Mouse (Mus musculus) lung, embryonic 14.5 days (tissue): Measurements from ENCODE around the gene Sec61a1. TPM values are rescaled to one million over a fixed set of nuclear protein-coding genes. Genes with fewer than 3 reads are reported as not detected.
A peak's percentile ranks its signal among the peaks of the same experiment; 100 is the strongest.

Experiments used
- ATAC-seq: fragments of 200-750 bp; cut with Nextera tagmentation; 2 replicates; pipeline ENCODE4 v1.8.0; 2017; ENCODE audit warnings: mild to moderate bottlenecking, moderate TSS enrichment, moderate library complexity; ENCODE audit not compliant: insufficient read depth
- DNase-seq: peaks from one replicate; pipeline ENCODE4 v3.0.0-alpha.2; 2015
- H3K27ac ChIP-seq: fragments of 300-500 bp; sonication (generic); 2 replicates; pipeline ENCODE4 v1.5.1; 2014; ENCODE audit warnings: low read depth, mild to moderate bottlenecking, moderate library complexity
- H3K27me3 ChIP-seq: fragments of 300-500 bp; sonication (generic); 2 replicates; pipeline ENCODE4 v1.6.1; 2014; ENCODE audit warnings: low read length, control low read depth; ENCODE audit not compliant: insufficient read depth
- H3K36me3 ChIP-seq: fragments of 300-500 bp; sonication (generic); 2 replicates; pipeline ENCODE4 v1.6.1; 2014; ENCODE audit warnings: control low read depth; ENCODE audit not compliant: insufficient read depth
- H3K4me1 ChIP-seq: fragments of 300-500 bp; sonication (generic); 2 replicates; pipeline ENCODE4 v1.6.1; 2014; ENCODE audit warnings: antibody characterized with exemption, control low read depth; ENCODE audit not compliant: insufficient read depth
- H3K4me2 ChIP-seq: fragments of 300-500 bp; sonication (generic); 2 replicates; pipeline ENCODE4 v1.6.1; 2014; ENCODE audit warnings: mild to moderate bottlenecking
- H3K4me3 ChIP-seq: fragments of 300-500 bp; sonication (generic); 2 replicates; pipeline ENCODE4 v1.5.1; 2014; ENCODE audit warnings: low read depth, low read length
- H3K9ac ChIP-seq: fragments of 300-500 bp; sonication (generic); 2 replicates; pipeline ENCODE4 v1.6.1; 2014
- H3K9me3 ChIP-seq: fragments of 300-500 bp; sonication (generic); 2 replicates; pipeline ENCODE4 v1.6.1; 2016; ENCODE audit warnings: low read depth, low read length, control low read depth
- CTCF ChIP-seq: IDR thresholded peaks from 2 replicates; pipeline ENCODE4 v1.5.1; 2016; ENCODE audit warnings: antibody characterized with exemption, low read depth
- WGBS: fragments of 180-500 bp; shearing (Covaris S2); extraction: QIAGEN DNeasy Blood & Tissue Kit; methylation state at CpG from one replicate; pipeline ENCODE4 v1.1.7; 2014; 5-methylcytosine and 5-hydroxymethylcytosine counted together
- polyA plus RNA-seq: library from polyadenylated mRNA; unstranded; fragments of >200 nt; fragmentation: Nextera tagmentation; extraction: Ambion mirVana; gene quantifications from 2 replicates; pipeline ENCODE4 v1.2.1, GENCODE M21; 2014

Gene Sec61a1
- polyA plus RNA-seq, 1 experiment from 2014 or later = 249 TPM

DNA sequence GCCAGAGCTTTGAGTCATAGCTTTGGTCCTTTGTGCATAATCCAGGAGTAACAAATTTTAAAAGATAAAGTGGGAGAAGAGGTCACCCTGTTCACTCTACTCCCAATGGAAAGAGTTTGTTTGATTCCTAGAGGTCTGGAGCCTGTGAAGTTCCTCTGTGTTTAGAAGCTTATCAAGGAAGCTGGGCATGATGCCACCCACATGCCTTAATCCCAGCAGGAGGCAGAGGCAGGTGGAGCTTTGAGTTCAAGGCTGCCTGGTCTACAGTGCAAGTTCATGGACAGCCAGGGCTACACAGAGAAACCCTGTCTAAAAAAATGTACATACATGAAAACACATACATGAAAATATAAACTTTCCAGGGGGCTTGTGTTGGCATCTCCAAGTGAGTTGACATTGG is 34.8 kb downstream of the Sec61a1 start:
- Histone ChIP-seq H3K27ac (no peak overlapping the region), H3K27me3 (no peaks in the 10 kb centered on the region), H3K4me3 (no peak overlapping the region), H3K4me2 (no peak overlapping the region), H3K9me3 (no peaks in the 10 kb centered on the region), H3K36me3 (peaks cover 94% of the 10 kb centered on the region), H3K4me1 (no peaks in the 10 kb centered on the region), H3K9ac (no peak overlapping the region)
- no peak for TF ChIP-seq CTCF
- no peak for ATAC-seq
- DNase-seq = no peak

DNA sequence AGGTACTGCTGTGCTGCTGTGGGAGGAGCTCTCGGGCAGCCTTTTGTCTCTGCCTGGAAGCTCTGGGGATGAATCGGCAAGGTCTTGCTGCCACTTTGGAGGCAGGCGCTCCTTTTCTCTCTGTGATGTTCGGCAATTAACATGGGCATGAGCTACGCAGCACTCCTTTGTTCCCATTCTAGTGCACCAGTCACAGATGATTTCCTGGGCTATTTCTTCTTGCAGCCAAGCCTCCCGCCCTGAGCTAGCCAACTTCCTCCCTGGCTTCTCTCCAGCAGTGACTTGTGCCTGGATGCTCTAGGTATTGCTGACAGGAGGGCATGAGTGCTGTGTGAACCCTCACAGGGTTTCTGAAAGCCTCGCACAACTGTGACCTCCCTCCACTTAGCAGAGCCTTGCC is 35.6 kb downstream of the Sec61a1 start:
- Histone ChIP-seq H3K27me3 (no peaks in the 10 kb centered on the region), H3K4me3 (no peak overlapping the region), H3K27ac (no peak overlapping the region), H3K4me1 (no peaks in the 10 kb centered on the region), H3K4me2 (no peak overlapping the region), H3K9ac (no peak overlapping the region), H3K9me3 (no peaks in the 10 kb centered on the region), H3K36me3 (peaks cover 96% of the 10 kb centered on the region)
- peak; percentile 31 for DNase-seq
- TF ChIP-seq CTCF = no peak
- no peak for ATAC-seq
- WGBS = 73% methylated on average over 7 of the region's 7 CpGs

DNA sequence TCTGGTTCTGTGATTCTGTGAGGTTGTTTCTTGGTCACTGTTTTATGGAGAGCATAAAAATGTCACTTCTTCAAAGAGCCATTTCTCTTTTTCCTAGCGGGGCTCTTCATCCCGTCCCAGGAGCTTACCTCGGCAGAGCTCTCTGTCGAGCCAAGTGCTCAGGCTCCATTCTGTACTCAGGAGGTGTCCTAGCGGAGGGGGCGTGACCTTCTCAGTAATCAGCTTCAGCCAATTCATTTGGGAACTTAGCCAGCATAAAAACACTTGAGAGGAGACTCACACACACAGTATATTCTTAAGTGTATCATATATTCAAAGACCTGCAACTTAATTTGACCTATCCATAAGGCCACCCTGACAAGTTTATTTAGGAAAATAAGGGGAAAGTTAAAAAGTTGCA is 38.3 kb downstream of the Sec61a1 start:
- Histone ChIP-seq H3K4me1 (no peaks in the 10 kb centered on the region), H3K27me3 (no peaks in the 10 kb centered on the region), H3K36me3 (peaks cover 95% of the 10 kb centered on the region), H3K4me2 (no peak overlapping the region), H3K4me3 (no peak overlapping the region), H3K9ac (no peak overlapping the region), H3K9me3 (no peaks in the 10 kb centered on the region), H3K27ac (no peak overlapping the region)
- TF ChIP-seq CTCF = no peak
- ATAC-seq = no peak
- WGBS = 60% methylated on average over 6 of the region's 6 CpGs
- DNase-seq = no peak

DNA sequence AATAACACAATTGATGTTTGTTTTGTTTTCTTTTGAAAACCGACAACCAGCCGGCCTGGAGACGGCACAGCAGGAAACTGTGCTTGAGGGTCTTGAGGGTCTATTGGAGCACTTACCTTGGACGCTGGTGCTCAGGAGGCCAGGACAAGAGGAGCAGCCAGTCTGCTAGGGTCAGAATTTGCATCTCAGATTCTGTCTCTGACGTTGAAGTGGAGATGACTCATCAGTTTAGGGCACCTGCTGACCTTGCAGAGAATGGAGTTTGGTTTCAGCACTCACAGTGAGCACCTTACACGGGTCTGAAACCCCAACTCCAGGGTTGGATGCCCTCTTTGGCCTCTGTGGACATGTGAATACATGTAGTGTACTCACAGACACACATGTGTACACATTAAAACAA is 48.8 kb downstream of the Sec61a1 start:
- H3K4me2 ChIP-seq = no peak overlapping the region
- no peaks in the 10 kb centered on the region for H3K27me3 ChIP-seq
- ATAC-seq = no peak

DNA sequence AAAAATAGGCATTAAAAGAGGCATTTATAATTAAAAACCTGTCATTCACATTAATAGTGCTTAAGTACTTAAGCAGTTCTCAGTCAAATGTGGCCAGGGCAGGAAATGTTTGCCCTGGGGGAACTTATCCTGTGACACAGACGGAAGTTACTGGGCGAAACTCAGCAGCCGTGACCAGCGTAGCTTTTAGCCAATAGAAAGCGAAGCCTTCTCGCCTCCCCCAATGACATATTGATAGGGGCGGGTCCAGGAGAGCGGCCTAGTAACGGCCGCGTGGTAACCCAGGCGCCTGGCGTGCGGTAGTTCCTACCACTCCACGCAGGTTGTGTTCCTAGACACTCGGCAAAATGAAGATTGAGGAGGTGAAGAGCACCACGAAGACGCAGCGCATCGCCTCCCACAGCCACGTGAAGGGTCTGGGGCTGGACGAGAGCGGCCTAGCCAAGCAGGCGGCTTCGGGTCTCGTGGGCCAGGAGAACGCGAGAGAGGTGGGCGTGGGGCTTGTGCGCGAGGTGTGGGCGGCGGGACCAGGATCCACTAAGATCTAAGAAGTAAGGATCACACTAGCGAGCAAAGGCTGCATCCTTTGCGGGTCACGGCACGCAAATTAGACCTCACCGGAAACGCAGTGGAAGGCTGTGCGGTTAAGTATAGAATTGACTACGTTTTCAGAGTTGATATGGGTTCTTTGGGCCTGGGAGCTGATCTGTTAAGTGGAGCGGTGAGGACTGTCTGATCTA is 53.4 kb downstream of the Sec61a1 start, which contains the start of gene Ruvbl1:
Ruvbl1 (plus strand) TSS at position 229 of the 740 bp plus-strand sequence.
- WGBS = under 1% methylated on average over 37 of the region's 42 CpGs
- peak within 1 kb of the TSS; percentile 80 for H3K4me3 ChIP-seq
- peak; percentile 99 for ATAC-seq
- H3K4me1 ChIP-seq = no peaks in the 10 kb centered on the region
- no peaks in the 10 kb centered on the region for H3K9me3 ChIP-seq
- H3K27me3 ChIP-seq = no peaks in the 10 kb centered on the region
- peak within 1 kb of the TSS; percentile 72 for H3K9ac ChIP-seq
- no peak within 1 kb of the TSS for H3K27ac ChIP-seq
- DNase-seq = peak; percentile 99
- H3K4me2 ChIP-seq = peak within 1 kb of the TSS; percentile 75
- TF ChIP-seq CTCF = no peak
- H3K36me3 ChIP-seq = peaks cover 20% of the 10 kb centered on the region

More for the DNA sequence above, 48.8 kb downstream of the Sec61a1 start:
- WGBS = 61% methylated on average over 6 of the region's 6 CpGs
- Histone ChIP-seq H3K9ac (no peak overlapping the region), H3K4me1 (no peaks in the 10 kb centered on the region), H3K4me3 (no peak overlapping the region), H3K36me3 (peaks cover 61% of the 10 kb centered on the region), H3K27ac (no peak overlapping the region), H3K9me3 (no peaks in the 10 kb centered on the region)
- DNase-seq = no peak
- no peak for TF ChIP-seq CTCF

DNA sequence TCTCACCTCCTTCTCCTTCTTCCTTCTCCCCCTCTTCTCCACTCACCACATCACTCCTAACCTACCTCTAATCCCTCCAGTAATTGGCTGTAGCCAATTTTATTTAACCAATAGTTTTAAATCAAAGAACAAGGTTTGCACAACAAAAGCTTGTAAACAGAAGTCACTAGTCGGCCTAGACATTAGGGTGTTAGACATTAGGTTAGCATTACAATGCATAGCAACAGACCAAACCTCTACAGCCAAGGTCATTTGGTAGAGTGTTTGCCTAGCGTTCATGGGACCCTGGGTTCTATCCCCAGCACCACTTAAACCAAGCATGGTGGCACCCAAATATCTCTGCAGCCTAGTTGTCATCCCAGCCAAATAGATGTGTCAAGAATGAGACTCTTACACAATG is 64.2 kb downstream of the Sec61a1 start:
- Histone ChIP-seq H3K9me3 (no peaks in the 10 kb centered on the region), H3K4me3 (no peak overlapping the region), H3K4me2 (no peak overlapping the region), H3K27me3 (no peaks in the 10 kb centered on the region), H3K36me3 (no peaks in the 10 kb centered on the region), H3K27ac (no peak overlapping the region), H3K4me1 (no peaks in the 10 kb centered on the region), H3K9ac (no peak overlapping the region)
- no peak for DNase-seq
- no peak for ATAC-seq
- WGBS = 62% methylated on average over 2 of the region's 2 CpGs
- no peak for TF ChIP-seq CTCF

Other genes with a start within 250 kb of the Sec61a1 start
- 44.6 and 48.2 TPM in 2 replicates for gene Eefsec, start 72.4 kb downstream of the Sec61a1 start, polyA plus RNA-seq
- 153 and 163 TPM in 2 replicates for gene Ruvbl1, start 53.5 kb downstream of the Sec61a1 start, polyA plus RNA-seq
- gene Kbtbd12, start 119.0 kb upstream of the Sec61a1 start, polyA plus RNA-seq = 0.19 TPM in 1 of 2 replicates, not detected in the other
- gene Mgll, start 205.5 kb upstream of the Sec61a1 start, polyA plus RNA-seq = 71.5 and 72.4 TPM in 2 replicates